Mouse (Mus musculus) effector memory CD4-positive, alpha-beta T cell, adult 5 months (primary cell): ENCODE measurements around the gene Kbtbd8. TPM values are rescaled to one million over a fixed set of nuclear protein-coding genes. Genes with fewer than 3 reads are reported as not detected.

ENCODE experiments used
- polyA plus RNA-seq: library from polyadenylated mRNA; unstranded; fragments of 100-300 nt; shearing (Covaris generic); gene quantifications from one replicate; pipeline ENCODE4 v1.2.1, GENCODE M21; 2017

Gene Kbtbd8
- 5.4 TPM for polyA plus RNA-seq

DNA sequence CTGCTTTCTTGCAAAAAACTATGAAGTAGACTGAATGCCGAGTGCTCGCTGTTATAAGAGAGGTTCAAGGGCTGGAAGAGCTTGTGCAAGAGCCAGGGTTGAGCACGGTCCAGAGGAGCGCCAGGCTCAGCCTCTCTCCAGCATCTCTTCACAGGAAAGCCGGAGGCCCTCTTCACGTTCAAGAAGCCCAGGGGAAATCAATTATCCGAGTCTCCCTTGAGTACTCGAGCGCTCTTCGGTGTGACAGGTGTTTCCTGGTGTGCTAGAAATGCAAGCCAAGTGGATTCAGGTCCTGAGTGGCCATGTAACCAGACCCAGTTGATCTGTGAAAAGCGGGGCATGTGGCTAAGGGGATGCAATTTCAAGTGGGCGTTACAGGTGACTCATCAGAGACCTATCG, at the start of gene Kbtbd8:
TSS of gene Kbtbd8 (plus strand) at position 295 of the 400 bp plus-strand sequence.

Other genes with a start within 250 kb of the Kbtbd8 start
- gene Gm10234, start 204.9 kb downstream of the Kbtbd8 start, polyA plus RNA-seq, result not detected